Mouse (Mus musculus): Measurements from ENCODE around the gene Mfn1.

- TF ChIP-seq CTCF (IDR thresholded peaks at IDR 0.05; ENCODE audit: insufficient read depth, low read length) (no peak), POLR2A (IDR thresholded peaks at IDR 0.05; ENCODE audit: borderline replicate concordance, extremely low read depth, low read depth, low read length) (no peak)
Measured at GRCm38 (mm10) chr3:32615376-32615775, 86.1 kb downstream of the Mfn1 start.
